Mouse (Mus musculus): ENCODE measurements at regions not wholly inside any gene's neighbourhood (a gene's known extent, or its start where the extent isn't known, plus 50 kb on each side); places are given as distances from the start of the nearest gene placed in this dataset.

- TF ChIP-seq POLR2A (IDR thresholded peaks at IDR 0.05; ENCODE audit: borderline replicate concordance, insufficient read depth, low read length) (no peak), CTCF (IDR thresholded peaks at IDR 0.05; ENCODE audit: borderline replicate concordance, insufficient read depth, low read depth, low read length) (no peak)
- 58% methylated on average over 7 of the region's 7 CpGs for WGBS
- no peak for DNase-seq
- Histone ChIP-seq H3K4me3 (replicated peaks; ENCODE audit: insufficient read depth, low read depth, low read length) (no peak overlapping the region), H3K4me1 (ENCODE audit: control insufficient read depth, insufficient read depth, low read length) (no peaks in the 10 kb centered on the region), H3K27me3 (ENCODE audit: control insufficient read depth, insufficient read depth, low read length) (no peaks in the 10 kb centered on the region), H3K27ac (ENCODE audit: insufficient read depth, low read length) (no peak overlapping the region)
These were observed 217.9 kb upstream of the Bmper start for GRCm38 (mm10) chr9:23005005-23005404.

- no peak for DNase-seq
- no peaks in the 10 kb centered on the region for H3K4me1 ChIP-seq (ENCODE audit: control insufficient read depth, insufficient read depth, low read length)
- TF ChIP-seq CTCF (IDR thresholded peaks at IDR 0.05; ENCODE audit: borderline replicate concordance, insufficient read depth, low read depth, low read length), result no peak
- no peak for TF ChIP-seq POLR2A (IDR thresholded peaks at IDR 0.05; ENCODE audit: borderline replicate concordance, insufficient read depth, low read length)
- H3K4me3 ChIP-seq (replicated peaks; ENCODE audit: insufficient read depth, low read depth, low read length), result no peak overlapping the region
- peaks cover 1% of the 10 kb centered on the region; the same call in 1 of the 2 replicates for H3K27me3 ChIP-seq (ENCODE audit: control insufficient read depth, insufficient read depth, low read length)
- WGBS, result 22% methylated on average over 24 of the region's 24 CpGs
- no peak overlapping the region for H3K27ac ChIP-seq (ENCODE audit: insufficient read depth, low read length)
These were observed 213.3 kb upstream of the Bmper start for GRCm38 (mm10) chr9:23009462-23010183.

GRCm38 (mm10) chr9:23011316-23011959 is 211.4 kb upstream of the Bmper start:
- TF ChIP-seq CTCF (IDR thresholded peaks at IDR 0.05; ENCODE audit: borderline replicate concordance, insufficient read depth, low read depth, low read length), result no peak
- no peak for TF ChIP-seq POLR2A (IDR thresholded peaks at IDR 0.05; ENCODE audit: borderline replicate concordance, insufficient read depth, low read length)
- no peak overlapping the region for H3K4me3 ChIP-seq (replicated peaks; ENCODE audit: insufficient read depth, low read depth, low read length)
- no peak overlapping the region for H3K27ac ChIP-seq (ENCODE audit: insufficient read depth, low read length)
- no peaks in the 10 kb centered on the region for H3K4me1 ChIP-seq (ENCODE audit: control insufficient read depth, insufficient read depth, low read length)
- DNase-seq, result no peak
- H3K27me3 ChIP-seq (ENCODE audit: control insufficient read depth, insufficient read depth, low read length), result peaks cover 1% of the 10 kb centered on the region; the same call in 1 of the 2 replicates
- WGBS, result 12% methylated on average over 7 of the region's 7 CpGs

- Histone ChIP-seq H3K4me3 (replicated peaks; ENCODE audit: insufficient read depth, low read depth, low read length) (no peak overlapping the region), H3K4me1 (ENCODE audit: control insufficient read depth, insufficient read depth, low read length) (no peaks in the 10 kb centered on the region), H3K27me3 (ENCODE audit: control insufficient read depth, insufficient read depth, low read length) (peaks cover 1% of the 10 kb centered on the region; the same call in 1 of the 2 replicates), H3K27ac (ENCODE audit: insufficient read depth, low read length) (no peak overlapping the region)
- no peak for TF ChIP-seq POLR2A (IDR thresholded peaks at IDR 0.05; ENCODE audit: borderline replicate concordance, insufficient read depth, low read length)
- TF ChIP-seq CTCF (IDR thresholded peaks at IDR 0.05; ENCODE audit: borderline replicate concordance, insufficient read depth, low read depth, low read length), result no peak
- 31% methylated on average over 5 of the region's 5 CpGs for WGBS
- no peak for DNase-seq
These were observed 210.7 kb upstream of the Bmper start for GRCm38 (mm10) chr9:23012130-23012529.

- TF ChIP-seq POLR2A (IDR thresholded peaks at IDR 0.05; ENCODE audit: borderline replicate concordance, insufficient read depth, low read length) (no peak), CTCF (IDR thresholded peaks at IDR 0.05; ENCODE audit: borderline replicate concordance, insufficient read depth, low read depth, low read length) (0 out of 2 replicates have a peak, but pooled peaks have one; percentile 8)
- 98% methylated on average over 1 of the region's 1 CpGs for WGBS
These were observed 206.1 kb upstream of the Bmper start for GRCm38 (mm10) chr9:23016733-23017132.

GRCm38 (mm10) chr9:23024061-23024460 is 198.8 kb upstream of the Bmper start:
- Histone ChIP-seq H3K27ac (ENCODE audit: insufficient read depth, low read length) (no peak overlapping the region), H3K27me3 (ENCODE audit: control insufficient read depth, insufficient read depth, low read length) (no peaks in the 10 kb centered on the region), H3K4me3 (replicated peaks; ENCODE audit: insufficient read depth, low read depth, low read length) (no peak overlapping the region), H3K4me1 (ENCODE audit: control insufficient read depth, insufficient read depth, low read length) (no peaks in the 10 kb centered on the region)
- DNase-seq, result no peak
- TF ChIP-seq CTCF (IDR thresholded peaks at IDR 0.05; ENCODE audit: borderline replicate concordance, insufficient read depth, low read depth, low read length), result no peak
- no peak for TF ChIP-seq POLR2A (IDR thresholded peaks at IDR 0.05; ENCODE audit: borderline replicate concordance, insufficient read depth, low read length)
- WGBS, result 97% methylated on average over 5 of the region's 5 CpGs

More at GRCm38 (mm10) chr9:23016733-23017132, 206.1 kb upstream of the Bmper start:
- Histone ChIP-seq H3K4me3 (replicated peaks; ENCODE audit: insufficient read depth, low read depth, low read length) (no peak overlapping the region), H3K4me1 (ENCODE audit: control insufficient read depth, insufficient read depth, low read length) (no peaks in the 10 kb centered on the region), H3K27ac (ENCODE audit: insufficient read depth, low read length) (no peak overlapping the region), H3K27me3 (ENCODE audit: control insufficient read depth, insufficient read depth, low read length) (peaks cover 1% of the 10 kb centered on the region; the same call in 1 of the 2 replicates)
- no peak for DNase-seq

GRCm38 (mm10) chr9:23025247-23025646 is 197.6 kb upstream of the Bmper start:
- no peak overlapping the region for H3K4me3 ChIP-seq (replicated peaks; ENCODE audit: insufficient read depth, low read depth, low read length)
- DNase-seq, result no peak
- H3K27ac ChIP-seq (ENCODE audit: insufficient read depth, low read length), result no peak overlapping the region
- H3K4me1 ChIP-seq (ENCODE audit: control insufficient read depth, insufficient read depth, low read length), result no peaks in the 10 kb centered on the region
- TF ChIP-seq POLR2A (IDR thresholded peaks at IDR 0.05; ENCODE audit: borderline replicate concordance, insufficient read depth, low read length) (no peak), CTCF (IDR thresholded peaks at IDR 0.05; ENCODE audit: borderline replicate concordance, insufficient read depth, low read depth, low read length) (no peak)
- no peaks in the 10 kb centered on the region for H3K27me3 ChIP-seq (ENCODE audit: control insufficient read depth, insufficient read depth, low read length)
- 81% methylated on average over 8 of the region's 8 CpGs for WGBS
